ENCODE assay signal across 8 mouse cellular contexts in genomic region chr5:138263260-138264206, GRCm38 (mm10). TPM values are rescaled to one million over a fixed set of nuclear protein-coding genes. Genes with fewer than 3 reads are reported as not detected.
DNase-seq lines count a peak whose midpoint lies in the region; ATAC-seq lines count a peak whose summit lies in the region.

TSS of gene BC037034 (minus strand) at chr5:138264033.

- H3K4me3 ChIP-seq in hindbrain, embryonic 12.5 days = peak within 1 kb of the TSS; percentile 97

- H3K27me3 ChIP-seq in hindbrain, embryonic 12.5 days = no peaks in the 10 kb centered on the region

- WGBS in hindbrain, embryonic 12.5 days = under 1% methylated on average over 67 of the region's 71 CpGs

- H3K4me1 ChIP-seq in hindbrain, embryonic 12.5 days = peaks cover 25% of the 10 kb centered on the region

- peak within 1 kb of the TSS; percentile 97 for H3K9ac ChIP-seq in hindbrain, embryonic 12.5 days

- H3K27ac ChIP-seq in hindbrain, embryonic 12.5 days = peak within 1 kb of the TSS; percentile 81

- peaks cover 42% of the 10 kb centered on the region for H3K36me3 ChIP-seq in hindbrain, embryonic 12.5 days

- peak; percentile 92 for DNase-seq in Muller cell, postnatal 12 days (ENCODE audit: inconsistent ontology term)
- peak; percentile 92 for DNase-seq in cerebellum, adult 9-11 months
- peak; percentile 84 to 91 for DNase-seq in frontal cortex, postnatal 10 days (ENCODE audit: low spot score in 2 of 2)
- DNase-seq in layer of hippocampus, postnatal 25 days (ENCODE audit: extremely low spot score in 1 of 2, low spot score in 1 of 2) = peak; percentile 84 to 85
- DNase-seq in lung, postnatal 25 days (ENCODE audit: low spot score) = peak; percentile 92
- peak; percentile 92 for DNase-seq in retina, embryonic 14.5 days (ENCODE audit: low spot score)
- DNase-seq in thymus, postnatal 4 days = peak; percentile 96

- peak; percentile 84 for ATAC-seq in hindbrain, embryonic 12.5 days (ENCODE audit: low FRiP score)

- H3K4me2 ChIP-seq in hindbrain, embryonic 12.5 days (replicated peaks) = peak within 1 kb of the TSS; percentile 100

- H3K9me3 ChIP-seq in hindbrain, embryonic 12.5 days (replicated peaks) = no peaks in the 10 kb centered on the region

RNA-seq across cellular contexts. Expression of gene BC037034, which starts in this region (rescaled TPM):
- 18.9 and 20.4 TPM in 2 replicates for polyA plus RNA-seq in hindbrain, embryonic 12.5 days (2016; fragmentation: Nextera tagmentation; extraction: Ambion mirVana)
- 10 to 100 TPM; 69.3 to 75.7 TPM for total RNA-seq in layer of hippocampus, postnatal 25 days (2021)

Comparison
In these comparisons a context has a peak if more than half of its experiments do, and no peak if none do; other contexts are left out.
1. Peak in every context shown above with its lines: DNase-seq, ATAC-seq, H3K4me3 ChIP-seq and H3K27ac ChIP-seq.